Mouse (Mus musculus) v-Abl transformed pro-B cells (cell line): ENCODE data around the gene Lonp2.

Source experiments
- in situ Hi-C, 2 experiments: fragments of 400-800 bp; cut with MboI; formaldehyde crosslinking; loops; one replicate each; pipeline ENCODE4 v1.15.1; 2025; ENCODE audit not compliant: unreplicated experiment in 2 of 2

Gene Lonp2

DNA sequence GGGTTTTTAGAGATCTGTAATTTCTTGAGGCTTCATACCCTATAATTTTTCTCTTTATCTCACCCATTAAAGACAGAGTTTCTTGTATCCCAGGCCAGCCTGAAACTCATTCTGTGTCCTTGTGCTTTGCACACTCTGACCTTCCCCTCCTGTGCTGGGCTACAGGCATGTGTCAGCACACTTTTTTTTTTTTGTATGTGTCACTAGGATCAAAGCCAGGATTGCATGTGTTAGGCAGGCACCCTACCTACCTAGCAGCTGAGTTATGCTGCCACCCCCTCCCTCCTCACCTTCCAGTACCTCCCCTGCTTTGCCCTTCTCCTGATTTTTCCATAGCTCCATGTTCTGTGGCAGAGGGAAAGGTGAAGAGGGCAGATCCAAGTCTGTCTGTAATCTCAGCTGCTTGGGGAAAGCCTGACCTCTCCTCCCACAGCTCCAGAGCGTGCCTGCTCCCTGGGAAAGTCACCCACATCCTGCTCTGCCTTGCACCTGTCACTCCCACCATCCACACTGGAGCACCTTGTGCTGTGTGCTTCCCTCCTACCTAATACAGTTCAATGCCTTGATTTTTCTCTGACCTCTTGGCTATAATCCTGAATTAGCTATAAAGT lies 75.1 kb downstream of the Lonp2 start:
- in situ Hi-C loops, result no loop called here

DNA sequence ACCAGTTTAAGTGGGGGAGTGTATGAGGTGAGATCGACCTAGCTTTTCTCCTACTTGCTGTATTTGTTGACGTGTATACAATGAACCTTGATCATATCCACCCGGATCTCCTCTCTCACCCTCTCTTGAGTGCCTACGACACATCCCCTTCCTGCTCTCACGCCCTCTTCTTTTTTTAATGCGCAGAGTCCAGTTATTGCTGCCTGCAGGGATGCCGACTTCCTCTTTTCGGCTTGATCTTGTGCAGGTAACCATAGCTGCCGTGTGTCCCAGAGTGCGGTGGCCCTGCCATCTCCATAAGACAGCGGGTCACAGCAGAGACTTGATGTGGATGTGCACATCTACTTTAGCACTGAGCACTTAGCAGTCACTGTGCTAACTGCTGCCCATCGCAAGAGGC lies 75.6 kb downstream of the Lonp2 start:
- in situ Hi-C loops, result no loop called here

DNA sequence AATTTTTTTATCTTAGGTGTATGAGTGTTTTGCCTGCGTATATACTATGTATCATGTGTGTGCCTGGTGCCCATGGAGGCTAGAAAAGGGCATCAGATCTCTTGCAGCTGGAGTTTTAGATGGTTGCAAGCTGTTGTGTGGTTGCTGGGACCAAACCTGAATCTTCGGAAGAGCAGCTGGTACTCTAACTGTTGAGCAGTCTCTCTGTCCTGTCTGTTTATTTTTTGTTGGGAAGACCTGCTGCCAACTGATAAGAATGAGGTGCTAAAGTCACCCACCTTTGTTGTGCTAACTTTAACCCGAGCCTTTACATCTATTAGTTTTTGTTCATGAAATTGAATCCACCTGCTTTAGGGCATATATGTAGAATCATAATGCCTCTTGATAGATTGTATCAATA lies 78.6 kb downstream of the Lonp2 start:
- in situ Hi-C loops, result no loop called here

DNA sequence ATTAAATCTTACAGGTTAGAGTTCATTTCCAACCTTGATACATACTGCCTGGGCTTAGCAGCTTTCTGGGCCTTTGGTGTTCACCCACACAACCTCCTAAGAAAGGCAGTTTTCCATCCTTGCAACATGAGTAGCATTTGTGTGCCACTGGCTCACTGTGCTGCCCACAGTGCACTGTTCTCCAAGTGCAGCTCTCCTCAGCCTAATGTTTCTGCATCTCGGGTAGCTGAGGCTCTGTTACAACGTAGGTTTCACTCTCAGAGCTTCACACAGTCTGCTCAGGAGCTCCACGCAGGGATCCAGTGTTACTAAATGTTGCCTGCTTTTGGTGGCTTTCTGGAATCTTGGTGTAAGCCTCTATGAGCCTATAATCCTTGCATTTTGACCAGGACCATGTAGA lies 81.5 kb downstream of the Lonp2 start:
- in situ Hi-C loops, result no loop called here

DNA sequence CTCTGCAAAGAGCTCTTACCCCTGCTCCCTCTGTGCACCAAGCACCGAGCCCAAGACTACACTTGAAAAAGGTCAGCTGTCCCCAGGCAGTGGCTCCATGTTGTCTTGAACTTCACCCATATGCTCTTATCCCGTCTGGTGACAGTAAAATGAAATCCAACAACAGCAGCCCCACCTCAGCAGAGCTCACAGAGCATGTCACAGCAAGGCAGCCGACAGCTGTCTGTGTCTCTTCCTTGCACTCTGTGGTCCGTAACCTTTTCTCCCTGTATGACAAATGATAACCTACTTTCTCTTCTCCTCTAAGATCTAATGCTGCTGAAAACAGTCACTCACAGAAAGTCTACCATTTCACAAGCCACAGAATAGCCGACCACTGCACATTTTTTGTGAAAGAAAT lies 82.9 kb downstream of the Lonp2 start:
- in situ Hi-C loops, result no loop called here

DNA sequence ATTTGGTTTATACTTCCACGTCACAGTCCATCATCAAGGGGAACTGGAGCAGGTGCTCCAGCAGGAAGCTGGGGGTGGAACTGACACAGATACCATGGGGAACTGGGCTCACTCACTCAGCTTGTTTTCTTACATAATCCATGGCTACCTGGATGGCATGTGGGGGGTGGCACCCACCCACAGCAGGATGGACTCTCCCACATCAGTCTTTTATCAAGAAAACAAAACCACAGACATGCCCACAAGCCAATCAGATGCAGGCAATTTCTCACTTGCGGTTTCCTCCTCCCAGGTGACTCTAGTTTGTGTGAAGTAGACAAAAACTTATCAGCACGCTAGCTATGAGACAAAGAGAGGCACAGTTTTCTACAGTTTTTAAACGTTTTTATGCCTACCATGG lies 84.0 kb downstream of the Lonp2 start:
- in situ Hi-C loops, result no loop called here

DNA sequence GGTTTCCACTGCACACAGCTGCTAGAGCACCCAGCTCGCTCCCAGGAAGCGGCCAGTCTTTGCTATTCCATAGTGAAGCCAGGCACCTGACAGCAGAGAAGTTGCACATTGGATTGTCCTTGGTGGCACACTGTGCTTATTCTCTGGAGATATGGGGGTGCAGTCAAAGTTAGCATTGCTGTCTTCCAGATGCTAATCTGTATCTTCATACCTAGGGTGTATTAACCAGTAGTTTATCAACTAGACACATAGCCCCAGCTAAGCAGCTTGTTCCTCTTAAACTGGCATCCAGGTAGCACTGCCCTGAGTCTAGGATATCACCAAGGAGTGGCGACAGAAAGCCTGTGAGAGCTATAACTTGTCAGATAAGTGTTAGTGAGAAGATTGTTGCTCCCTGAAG lies 88.8 kb downstream of the Lonp2 start:
- in situ Hi-C loops, result no loop called here

DNA sequence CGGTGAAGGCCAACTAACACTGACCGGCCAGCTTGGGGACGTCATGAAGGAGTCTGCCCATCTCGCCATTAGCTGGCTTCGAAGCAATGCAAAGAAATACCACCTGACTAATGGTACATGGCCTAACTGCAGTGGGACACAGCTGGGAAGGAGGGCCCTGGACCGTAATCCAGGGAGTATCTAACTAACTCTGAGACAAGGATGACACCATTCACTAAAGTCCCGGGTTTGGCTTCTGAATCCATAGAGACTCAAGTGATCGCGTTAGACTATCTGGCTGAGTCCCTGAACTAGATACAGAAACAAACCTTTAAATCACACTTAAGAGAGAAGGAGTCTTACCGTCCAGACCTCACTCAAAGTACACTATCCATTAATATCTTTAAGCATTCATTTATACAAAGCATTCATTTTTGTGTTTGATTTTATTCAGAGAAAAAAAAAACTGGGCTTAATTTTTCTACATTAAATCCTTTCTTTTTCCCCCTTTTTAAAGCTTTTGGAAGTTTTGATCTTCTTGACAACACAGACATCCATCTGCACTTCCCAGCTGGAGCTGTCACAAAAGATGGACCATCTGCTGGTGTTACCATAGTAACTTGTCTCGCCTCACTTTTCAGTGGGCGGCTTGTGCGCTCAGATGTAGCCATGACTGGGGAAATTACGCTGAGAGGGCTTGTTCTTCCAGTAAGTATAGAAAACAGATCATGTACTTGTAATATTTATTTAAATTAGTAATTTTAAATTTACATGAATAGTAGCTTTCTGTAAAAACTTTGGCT lies 89.8 kb downstream of the Lonp2 start:
- in situ Hi-C loops, result no loop called here

DNA sequence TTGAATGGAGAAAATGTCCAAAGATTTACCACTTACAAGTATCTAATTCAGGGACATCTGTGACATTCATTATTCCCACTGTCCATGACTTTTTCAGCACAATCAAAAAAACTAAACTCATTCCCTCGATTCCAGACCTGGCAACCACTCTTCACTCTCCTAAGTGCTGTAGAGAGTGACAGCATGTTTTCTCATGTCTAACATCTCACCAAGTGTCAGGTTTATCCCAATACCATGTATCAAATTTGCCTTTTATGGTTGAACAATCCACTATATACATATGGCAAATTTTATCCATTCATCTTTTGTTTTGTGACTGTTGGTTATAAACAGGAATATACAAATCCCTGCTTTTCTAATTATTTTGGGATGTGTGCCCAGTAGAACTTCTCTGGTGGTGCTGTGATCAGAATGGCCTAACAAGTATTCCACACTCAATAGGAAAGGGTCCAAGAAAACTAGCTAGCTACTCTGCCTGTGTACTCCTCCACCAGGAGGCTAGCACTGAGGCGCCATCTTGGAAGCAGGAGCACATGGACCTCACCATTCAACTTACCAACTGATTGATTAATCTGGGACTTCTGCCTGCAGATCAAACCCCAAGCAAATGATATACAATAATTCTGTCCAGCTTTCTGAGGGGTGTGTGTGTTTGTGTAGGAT lies 94.6 kb downstream of the Lonp2 start:
- in situ Hi-C loops, result no loop called here

DNA sequence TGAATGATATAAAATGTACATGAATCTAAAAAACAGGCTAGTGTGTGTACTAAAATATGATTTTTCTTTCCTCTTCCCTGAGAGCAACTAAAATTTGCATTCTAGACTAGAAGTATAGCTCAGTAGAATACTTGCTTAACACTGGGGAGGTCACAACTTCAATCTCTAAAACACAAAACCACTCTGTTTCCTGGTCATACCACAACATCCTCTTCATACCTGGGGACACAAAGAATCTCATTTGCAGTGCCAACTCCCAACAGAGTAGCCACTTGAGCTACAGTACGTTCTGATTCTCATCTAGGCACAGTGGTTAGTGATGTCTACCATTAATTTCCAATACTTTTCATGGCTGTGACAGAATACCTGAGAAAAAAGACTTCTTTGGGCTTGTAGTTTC lies 95.5 kb downstream of the Lonp2 start:
- in situ Hi-C loops, result no loop called here

DNA sequence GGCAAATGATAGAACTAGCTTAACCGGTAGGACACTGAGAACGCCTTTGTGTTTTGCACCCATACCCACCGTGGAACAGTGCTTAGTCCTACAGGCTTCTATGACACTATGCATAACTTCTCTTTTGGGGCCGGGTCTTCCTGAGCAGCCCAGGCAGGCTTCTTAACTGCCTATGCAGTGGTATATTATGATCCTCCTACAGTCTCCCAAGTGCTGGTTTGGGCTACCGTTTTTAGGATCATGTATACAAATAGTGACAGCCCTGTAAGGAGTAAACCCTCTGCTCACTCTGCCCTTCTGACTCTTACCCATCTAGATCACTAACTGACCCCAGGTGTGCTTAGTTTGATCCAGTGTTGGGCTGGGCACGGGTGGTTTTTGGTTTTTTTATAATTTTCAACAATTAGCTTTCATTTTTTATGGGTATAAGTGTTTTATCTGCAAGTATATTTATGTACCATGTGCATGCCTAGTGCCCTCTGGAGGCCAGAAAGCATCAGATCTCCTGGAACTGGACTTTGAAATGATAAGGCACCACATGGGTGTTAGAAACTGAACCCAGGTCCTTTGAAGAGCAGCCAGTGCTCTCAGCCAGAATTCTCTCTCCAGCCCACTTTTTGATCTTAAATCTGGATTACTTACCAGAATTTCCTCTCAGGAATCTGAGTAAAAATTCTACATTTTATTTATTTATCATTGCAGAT lies 97.1 kb downstream of the Lonp2 start:
- in situ Hi-C loops, result loop anchor here in 1 of 2 experiments (10.0 kb wide), 1 partner anchor 184 kb away; no protein-coding TSS in a partner anchor

DNA sequence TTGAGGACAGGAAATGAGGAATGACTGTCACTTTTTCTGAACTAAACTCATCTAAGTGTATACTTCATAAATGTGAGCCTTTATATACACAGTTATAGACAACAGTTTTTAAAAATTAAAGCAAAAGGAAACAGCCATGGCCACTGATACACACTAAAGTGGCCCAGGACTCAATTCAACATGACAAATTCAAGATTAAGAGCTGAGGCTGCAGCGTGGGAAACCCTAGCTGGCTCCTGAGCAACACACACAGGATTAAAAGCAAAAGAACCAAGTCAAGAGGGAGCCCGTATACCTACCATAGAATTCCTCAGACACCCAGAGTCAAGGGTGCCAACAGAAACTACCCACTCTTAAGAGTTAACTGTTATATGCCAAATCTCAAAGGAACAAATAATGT lies 97.6 kb downstream of the Lonp2 start:
- in situ Hi-C loops, result loop anchor here in 1 of 2 experiments (10.0 kb wide), 1 partner anchor 183 kb away; no protein-coding TSS in a partner anchor

DNA sequence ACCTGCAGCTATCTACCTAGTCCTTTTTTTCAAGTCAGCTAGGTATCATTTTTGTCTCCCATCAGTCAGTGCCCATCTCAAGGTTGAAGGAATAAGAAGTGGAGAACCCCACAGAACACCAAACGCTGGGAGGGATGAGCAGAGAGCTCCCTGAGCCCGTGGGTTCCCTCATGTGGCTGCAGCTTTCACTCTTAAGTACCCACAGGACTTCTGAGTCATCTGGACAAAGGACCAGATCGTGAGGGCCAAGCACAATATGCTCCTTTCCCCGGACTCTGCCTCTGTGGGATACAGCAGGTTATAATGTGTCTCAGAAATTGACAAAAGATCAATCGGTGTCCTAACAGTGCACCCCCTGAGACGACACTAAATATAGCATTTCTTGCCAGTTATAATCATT lies 103.1 kb downstream of the Lonp2 start:
- in situ Hi-C loops, result loop anchor here in 1 of 2 experiments (10.0 to 25.0 kb wide), 2 partner anchors 178 to 1485 kb away; no protein-coding TSS in a partner anchor

DNA sequence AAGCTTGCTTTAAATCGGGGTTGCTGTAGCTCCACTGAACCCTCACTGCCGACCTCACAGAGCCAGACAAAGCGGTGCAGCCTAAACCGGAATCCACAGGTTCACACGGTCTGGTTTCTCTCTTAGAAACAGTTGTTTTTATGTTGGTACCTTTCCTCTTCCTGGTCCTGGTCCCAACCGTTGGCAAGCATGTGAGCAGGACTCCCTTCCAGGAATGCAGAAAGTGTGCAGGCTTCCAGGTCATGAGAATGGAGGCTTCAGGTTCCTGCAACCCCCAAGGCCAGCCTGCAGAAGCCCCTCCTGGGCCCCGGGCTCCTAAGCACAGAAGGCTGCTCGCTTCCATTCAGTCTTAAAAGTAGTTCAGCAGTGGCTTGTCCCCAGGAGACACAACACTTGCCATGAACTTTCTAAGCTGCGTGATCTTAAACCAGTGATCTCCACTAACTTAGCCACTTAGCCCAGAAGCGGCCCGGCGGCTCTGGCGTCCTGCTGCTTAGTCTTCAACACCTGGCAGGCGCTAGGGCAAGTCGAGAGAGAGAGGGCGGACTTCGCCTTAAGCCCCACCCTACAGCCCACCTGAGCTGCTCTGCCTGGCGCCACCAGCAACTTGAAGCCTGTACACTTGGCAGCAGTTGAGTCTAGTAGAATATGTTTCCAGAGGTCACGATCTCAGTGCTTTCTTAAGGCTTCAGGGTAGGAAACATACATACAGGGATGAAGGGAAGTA lies 104.5 kb downstream of the Lonp2 start:
- in situ Hi-C loops, result loop anchor here in 1 of 2 experiments (10.0 to 25.0 kb wide), 2 partner anchors 176 to 1484 kb away; no protein-coding TSS in a partner anchor

DNA sequence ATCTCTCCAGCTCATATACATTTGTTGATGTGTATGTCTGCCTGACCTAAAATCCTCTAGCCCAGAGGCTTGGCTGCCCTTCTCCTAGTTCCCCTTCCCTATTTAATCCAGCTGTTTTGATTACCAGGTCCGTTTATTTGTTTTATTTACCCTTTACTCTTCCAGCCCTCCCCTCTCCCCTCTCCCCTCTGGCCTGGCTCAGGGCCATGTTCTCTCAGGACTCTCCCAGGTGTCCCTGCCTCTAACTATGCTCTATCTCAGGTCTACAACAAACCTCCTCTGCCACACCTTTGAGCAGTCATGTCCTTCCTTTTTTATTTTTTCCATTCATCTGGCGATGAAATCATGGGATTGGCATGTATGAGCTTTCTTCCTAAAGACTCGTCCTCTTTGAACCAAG lies 106.5 kb downstream of the Lonp2 start:
- in situ Hi-C loops, result loop anchor here in 1 of 2 experiments (25.0 kb wide), 1 partner anchor 1482 kb away; no protein-coding TSS in a partner anchor

DNA sequence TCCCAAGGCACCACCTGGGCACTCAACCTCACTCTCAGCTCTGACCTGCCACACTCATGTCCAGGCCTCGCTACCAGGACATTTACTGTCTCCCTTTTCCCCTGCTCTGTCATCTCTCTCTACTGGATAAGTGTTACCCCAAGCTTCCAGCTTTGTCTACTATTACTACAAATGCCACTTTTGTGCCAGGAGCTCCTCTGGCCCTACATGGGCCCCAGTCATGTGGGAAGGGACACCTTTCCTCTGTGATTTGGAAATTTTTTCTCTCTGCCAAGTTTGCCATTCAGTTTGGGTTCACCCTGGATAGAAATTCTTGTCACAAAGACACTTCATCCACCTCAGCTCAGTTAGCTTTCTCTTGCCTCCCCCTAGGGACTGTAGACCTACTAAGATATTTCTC lies 107.0 kb downstream of the Lonp2 start:
- in situ Hi-C loops, result loop anchor here in 1 of 2 experiments (25.0 kb wide), 1 partner anchor 1481 kb away; no protein-coding TSS in a partner anchor

DNA sequence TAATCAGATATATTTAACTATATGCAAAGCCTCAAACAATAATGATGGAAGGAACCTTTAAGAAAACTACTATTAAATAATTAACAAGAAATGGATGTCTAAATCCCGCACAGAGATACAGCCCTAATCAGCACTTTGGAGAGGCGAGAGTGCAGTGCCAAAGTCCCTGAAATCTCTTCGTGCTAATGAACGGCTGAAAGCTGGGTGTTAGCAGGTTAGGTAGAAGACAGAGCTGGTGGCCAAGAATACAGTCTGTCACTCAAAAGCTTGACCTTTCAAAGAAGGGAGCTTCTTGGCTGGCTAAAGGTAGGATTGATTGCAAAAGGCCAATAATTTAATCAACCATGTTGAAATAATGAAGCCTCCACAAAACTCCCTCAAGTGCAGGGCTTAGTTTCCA lies 110.3 kb downstream of the Lonp2 start:
- in situ Hi-C loops, result loop anchor here in 1 of 2 experiments (25.0 kb wide), 1 partner anchor 1478 kb away; no protein-coding TSS in a partner anchor

DNA sequence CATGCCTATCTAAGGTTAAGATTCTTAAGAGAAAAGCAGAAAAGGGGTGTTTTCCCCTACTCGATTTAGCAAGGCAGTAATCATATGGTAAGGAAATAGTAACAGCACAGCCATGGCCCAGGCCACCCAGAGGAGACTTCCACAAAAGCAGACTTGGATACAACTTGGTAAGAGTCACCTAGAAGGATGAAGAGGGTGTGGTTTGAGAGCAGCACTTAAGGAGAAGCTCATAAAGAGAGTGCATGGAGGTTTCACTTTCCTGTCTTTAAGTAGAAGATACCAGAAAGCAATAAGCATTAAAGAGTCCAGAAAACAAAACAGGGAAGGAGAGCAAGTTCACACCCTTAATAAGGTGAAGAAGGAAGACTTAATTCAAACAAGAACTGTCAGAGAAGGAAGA lies 111.1 kb downstream of the Lonp2 start:
- in situ Hi-C loops, result loop anchor here in 1 of 2 experiments (25.0 kb wide), 1 partner anchor 1477 kb away; no protein-coding TSS in a partner anchor

DNA sequence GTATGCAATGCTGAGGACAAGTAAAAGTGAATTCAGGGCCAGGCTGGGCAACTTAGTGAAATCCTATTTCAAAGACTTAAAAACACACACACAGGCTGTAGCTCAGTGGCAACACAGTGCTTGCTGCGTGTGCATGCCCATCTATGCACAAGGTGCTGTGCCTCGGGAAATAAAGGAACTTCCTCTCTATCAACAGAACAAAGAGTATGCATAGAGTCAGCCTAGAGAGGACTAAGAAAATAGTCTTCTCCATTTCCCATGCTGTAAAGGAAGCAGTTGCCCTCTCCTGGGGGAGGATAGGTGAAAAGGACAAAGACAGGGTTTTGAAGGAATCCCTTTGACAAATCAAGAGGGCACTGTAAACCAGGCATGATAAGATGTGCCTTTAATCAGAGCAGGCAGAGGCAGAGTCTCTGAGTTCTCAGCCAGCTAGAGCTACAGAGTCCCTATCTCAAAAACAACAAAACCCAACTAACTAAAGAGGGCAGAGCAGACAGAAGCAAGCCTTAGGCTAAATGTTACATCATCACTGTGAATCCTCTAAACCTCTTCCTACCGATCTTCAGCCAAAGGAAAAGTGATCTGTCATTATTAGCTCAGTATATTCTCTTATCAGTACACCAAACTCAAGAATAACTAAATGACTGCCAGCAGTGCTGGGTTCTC lies 111.7 kb downstream of the Lonp2 start:
- in situ Hi-C loops, result loop anchor here in 1 of 2 experiments (25.0 kb wide), 1 partner anchor 1477 kb away; no protein-coding TSS in a partner anchor
